Mouse (Mus musculus) heart, postnatal 0 days (tissue): ENCODE results near the gene Capg. TPM values are rescaled to one million over a fixed set of nuclear protein-coding genes. Genes with fewer than 3 reads are reported as not detected.
A peak's percentile ranks its signal among the peaks of the same experiment; 100 is the strongest.

Source experiments
- ATAC-seq: fragments of 200-750 bp; cut with Nextera tagmentation; 2 replicates; pipeline ENCODE4 v1.8.0; 2017; ENCODE audit warnings: low read depth, moderate number of reproducible peaks, moderate library complexity; ENCODE audit not compliant: insufficient read depth
- DNase-seq: peaks from one replicate; pipeline ENCODE4 v3.0.0-alpha.2; 2016; ENCODE audit warnings: low spot score
- H3K27ac ChIP-seq: fragments of 300-500 bp; sonication (generic); 2 replicates; pipeline ENCODE4 v1.5.1; 2014; ENCODE audit warnings: low read depth, mild to moderate bottlenecking
- H3K27me3 ChIP-seq: fragments of 300-500 bp; sonication (generic); 2 replicates; pipeline ENCODE4 v1.6.1; 2014; ENCODE audit warnings: low read length, mixed read lengths; ENCODE audit not compliant: control insufficient read depth, insufficient read depth
- H3K36me3 ChIP-seq: fragments of 300-500 bp; sonication (generic); replicated peaks from 2 replicates; pipeline ENCODE4 v1.6.1; 2014; ENCODE audit warnings: low read length, mixed read lengths; ENCODE audit not compliant: control insufficient read depth, insufficient read depth
- H3K4me1 ChIP-seq: fragments of 300-500 bp; sonication (generic); 2 replicates; pipeline ENCODE4 v1.6.1; 2014; ENCODE audit warnings: antibody characterized with exemption; ENCODE audit not compliant: control insufficient read depth, insufficient read depth
- H3K4me2 ChIP-seq: fragments of 300-500 bp; sonication (generic); 2 replicates; pipeline ENCODE4 v1.6.1; 2014; ENCODE audit warnings: low read depth, mild to moderate bottlenecking, low read length, moderate library complexity
- H3K4me3 ChIP-seq: fragments of 300-500 bp; sonication (generic); 2 replicates; pipeline ENCODE4 v1.5.1; 2014; ENCODE audit warnings: low read depth, low read length
- H3K9ac ChIP-seq: fragments of 300-500 bp; sonication (generic); replicated peaks from 2 replicates; pipeline ENCODE4 v1.6.1; 2014; ENCODE audit warnings: low read depth, low read length, mixed read lengths
- H3K9me3 ChIP-seq: fragments of 300-500 bp; sonication (generic); replicated peaks from 2 replicates; pipeline ENCODE4 v1.6.1; 2016; ENCODE audit warnings: low read length; ENCODE audit not compliant: control insufficient read depth
- CTCF ChIP-seq: IDR thresholded peaks from 2 replicates; pipeline ENCODE4 v1.5.1; 2016; ENCODE audit warnings: antibody characterized with exemption, control low read depth, low read depth
- EP300 ChIP-seq: IDR thresholded peaks from 2 replicates; pipeline ENCODE4 v1.6.1; 2016; ENCODE audit warnings: antibody characterized with exemption, low read depth
- WGBS: fragments of 180-500 bp; shearing (Covaris S2); extraction: QIAGEN DNeasy Blood & Tissue Kit; methylation state at CpG from one replicate; pipeline ENCODE4 v1.1.7; 2014; 5-methylcytosine and 5-hydroxymethylcytosine counted together
- polyA plus RNA-seq: library from polyadenylated mRNA; unstranded; fragments of >200 nt; fragmentation: Nextera tagmentation; extraction: Ambion mirVana; gene quantifications from 2 replicates; pipeline ENCODE4 v1.2.1, GENCODE M21; 2015
- total RNA-seq: library from RNA; depleted of rRNA; stranded (reverse); fragments of >200 nt; gene quantifications from 2 replicates; pipeline ENCODE4 v1.2.3, GENCODE M21; 2014; ENCODE audit warnings: low replicate concordance

The Capg gene
- total and polyA plus RNA-seq, 2 experiments from 2014 or later, result 25.9 to 53.6 TPM

DNA sequence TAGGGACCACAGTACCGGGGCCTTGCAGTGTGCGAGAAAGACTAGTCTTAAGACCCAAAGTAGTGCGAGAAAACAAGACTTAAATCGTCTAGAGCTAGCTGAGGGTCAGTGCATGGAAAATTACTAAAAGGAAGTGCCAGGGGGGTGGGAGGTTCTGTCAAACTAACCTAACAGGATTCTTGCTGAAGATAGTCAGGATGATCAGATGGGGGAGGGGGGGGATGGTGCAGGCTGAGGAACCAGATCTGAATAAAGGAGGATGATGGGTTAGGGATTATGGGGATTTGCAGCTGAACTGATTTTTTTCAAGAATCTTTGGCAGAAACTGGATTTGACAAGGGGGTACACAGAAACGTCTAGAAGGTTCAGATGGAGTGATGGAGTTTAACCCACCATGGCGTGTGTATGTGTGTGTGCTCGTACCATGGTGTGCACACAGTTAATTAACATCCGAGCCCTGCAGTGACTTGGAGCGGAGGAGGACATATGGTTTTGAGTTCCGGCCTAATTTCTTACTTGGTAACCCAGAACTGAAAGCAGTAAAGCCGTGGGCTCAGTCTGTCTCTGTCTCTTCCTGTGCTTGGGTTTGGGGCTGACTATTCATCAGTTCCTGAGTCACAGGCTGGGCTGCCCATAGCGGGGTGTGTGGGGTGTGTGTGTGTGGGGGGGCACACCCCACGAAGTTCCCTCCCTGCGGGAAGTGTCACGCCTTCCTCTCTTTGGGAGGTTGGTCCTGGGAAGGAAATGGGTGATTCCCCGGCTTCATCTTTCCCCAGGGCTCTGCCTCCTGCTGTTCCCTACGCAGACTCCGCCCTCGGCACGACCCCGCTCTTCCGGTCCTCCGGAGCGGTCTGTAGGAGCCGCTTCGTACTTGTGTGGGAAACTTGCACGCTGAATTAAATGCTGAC, 8.2 kb downstream of the Capg start:
- WGBS, result 17% methylated on average over 27 of the region's 27 CpGs
- peak; percentile 91 for ATAC-seq
- Histone ChIP-seq H3K27ac (peak overlapping the region; percentile 82), H3K9ac (peak overlapping the region; percentile 56), H3K9me3 (no peaks in the 10 kb centered on the region), H3K36me3 (no peaks in the 10 kb centered on the region), H3K27me3 (no peaks in the 10 kb centered on the region), H3K4me3 (peak overlapping the region; percentile 42), H3K4me2 (peak overlapping the region; percentile 63), H3K4me1 (no peaks in the 10 kb centered on the region)
- TF ChIP-seq CTCF (no peak; the same call in 1 of the 2 replicates), EP300 (0 out of 2 replicates have a peak, but pooled peaks have one; percentile 40)
- peak; percentile 88 for DNase-seq

DNA sequence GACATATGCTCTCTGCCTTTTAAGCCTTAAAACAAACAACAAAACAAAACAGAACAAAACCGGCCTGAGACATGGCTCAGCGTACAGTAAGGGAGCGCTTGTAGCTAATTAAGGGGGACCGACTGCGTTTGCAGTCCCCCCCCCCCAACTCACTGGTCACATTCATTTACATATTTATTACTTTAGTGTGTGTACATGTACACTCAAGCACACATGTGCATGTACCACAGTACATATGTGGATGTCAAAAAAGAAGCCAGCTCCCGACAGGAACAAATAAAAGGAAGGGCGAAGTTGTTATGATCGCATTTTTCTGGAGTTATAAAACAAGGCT, 8.9 kb downstream of the Capg start:
- 13% methylated on average over 8 of the region's 8 CpGs for WGBS

DNA sequence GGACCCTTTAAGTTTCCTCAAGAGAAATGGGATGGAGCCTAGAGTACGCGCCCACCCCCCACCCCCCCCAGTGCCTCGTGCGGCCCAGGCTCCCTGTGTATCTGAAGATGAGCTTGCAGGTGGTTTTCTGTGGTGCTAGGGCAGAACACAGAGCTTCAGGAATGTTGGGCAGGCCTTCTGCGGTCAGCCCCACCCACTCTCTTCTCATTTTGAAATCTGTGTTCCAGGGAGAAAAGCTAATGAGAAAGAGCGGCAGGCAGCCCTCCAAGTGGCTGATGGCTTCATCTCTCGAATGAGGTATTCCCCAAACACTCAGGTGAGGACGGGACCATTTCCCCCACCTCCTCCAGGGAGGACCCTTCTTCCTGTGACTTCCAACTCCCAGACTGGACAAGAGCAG, 16.6 kb downstream of the Capg start:
- ATAC-seq, result no peak

More for the DNA sequence above, 8.9 kb downstream of the Capg start:
- no peaks in the 10 kb centered on the region for H3K36me3 ChIP-seq
- H3K4me1 ChIP-seq, result no peaks in the 10 kb centered on the region
- DNase-seq (no peak), ATAC-seq (no peak)
- H3K4me2 ChIP-seq, result peak overlapping the region; percentile 63
- no peaks in the 10 kb centered on the region for H3K9me3 ChIP-seq
- peak overlapping the region; percentile 42 for H3K4me3 ChIP-seq
- H3K27me3 ChIP-seq, result no peaks in the 10 kb centered on the region
- H3K27ac ChIP-seq, result peak overlapping the region; percentile 82
- TF ChIP-seq EP300, result no peak
- no peak for TF ChIP-seq CTCF
- H3K9ac ChIP-seq, result peak overlapping the region; percentile 56

DNA sequence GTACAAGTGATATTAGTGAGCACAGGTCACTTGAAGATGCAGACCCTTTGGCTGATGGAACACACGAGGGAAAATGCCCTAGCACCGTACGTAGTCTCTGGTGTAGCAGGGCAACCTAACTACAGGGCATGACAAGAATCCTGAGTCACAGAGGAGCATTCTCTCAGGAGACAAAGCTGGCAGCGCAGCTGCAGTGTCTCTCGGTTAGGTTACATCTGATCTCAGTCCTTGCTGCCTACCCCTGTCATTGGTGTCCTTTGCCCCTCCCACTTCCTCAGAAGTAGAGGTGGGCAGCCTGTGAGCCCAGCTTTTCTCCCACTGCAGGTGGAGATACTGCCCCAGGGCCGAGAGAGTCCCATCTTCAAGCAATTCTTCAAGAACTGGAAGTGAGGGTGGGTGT, 18.3 kb downstream of the Capg start:
- no peak for DNase-seq
- Histone ChIP-seq H3K4me3 (no peak overlapping the region), H3K27ac (no peak overlapping the region), H3K4me2 (no peak overlapping the region), H3K27me3 (no peaks in the 10 kb centered on the region), H3K36me3 (0 out of 2 replicates have a peak, but pooled peaks cover under 1% of the 10 kb centered on the region), H3K9me3 (no peaks in the 10 kb centered on the region), H3K4me1 (no peaks in the 10 kb centered on the region; the same call in 1 of the 2 replicates), H3K9ac (no peak overlapping the region; the same call in 1 of the 2 replicates)
- 63% methylated on average over 6 of the region's 6 CpGs for WGBS
- no peak for ATAC-seq
- no peak for TF ChIP-seq EP300
- TF ChIP-seq CTCF, result no peak

More for the DNA sequence above, 16.6 kb downstream of the Capg start:
- Histone ChIP-seq H3K27me3 (no peaks in the 10 kb centered on the region), H3K27ac (no peak overlapping the region), H3K9ac (no peak overlapping the region), H3K4me2 (no peak overlapping the region), H3K4me1 (no peaks in the 10 kb centered on the region; the same call in 1 of the 2 replicates), H3K36me3 (no peaks in the 10 kb centered on the region), H3K4me3 (no peak overlapping the region), H3K9me3 (no peaks in the 10 kb centered on the region)
- 79% methylated on average over 8 of the region's 8 CpGs for WGBS
- DNase-seq, result no peak
- TF ChIP-seq EP300, result no peak
- no peak for TF ChIP-seq CTCF

DNA sequence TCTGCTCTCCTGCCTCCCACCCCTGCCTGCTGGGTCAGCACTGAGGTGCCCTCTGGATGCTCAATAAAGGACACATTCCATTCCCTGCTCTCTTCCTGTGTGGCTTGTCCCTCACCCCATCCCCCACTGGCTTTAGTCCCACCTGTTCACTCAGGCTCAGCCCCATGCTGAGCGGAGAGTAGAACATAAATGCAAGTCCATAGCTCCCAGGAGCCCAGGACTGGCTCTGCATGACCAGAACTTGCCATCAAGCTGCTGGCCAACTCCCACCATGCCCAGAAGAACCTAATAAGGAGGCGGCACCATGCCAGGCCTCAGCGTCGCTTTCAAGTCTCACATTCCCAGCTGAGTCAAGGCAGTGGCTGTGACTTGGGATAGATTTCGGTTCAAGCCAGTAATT, 18.7 kb downstream of the Capg start:
- 82% methylated on average over 5 of the region's 5 CpGs for WGBS
- Histone ChIP-seq H3K4me2 (no peak overlapping the region), H3K4me3 (no peak overlapping the region), H3K9me3 (no peaks in the 10 kb centered on the region), H3K4me1 (no peaks in the 10 kb centered on the region; the same call in 1 of the 2 replicates), H3K27me3 (no peaks in the 10 kb centered on the region), H3K9ac (no peak overlapping the region; the same call in 1 of the 2 replicates), H3K36me3 (0 out of 2 replicates have a peak, but pooled peaks cover 5% of the 10 kb centered on the region), H3K27ac (no peak overlapping the region)
- DNase-seq (no peak), ATAC-seq (peak; percentile 29; the same call in 1 of the 2 replicates)
- TF ChIP-seq EP300, result no peak
